Mouse (Mus musculus) liver (tissue): ENCODE measurements around the gene 1700020A23Rik.

Experiments used
- DNase-seq: peaks from one replicate; pipeline ENCODE4 v3.0.0-alpha.2; 2020; ENCODE audit warnings: mixed read lengths

Gene 1700020A23Rik

GRCm38 (mm10) chr2:130452266-130452665 lies 47.2 kb downstream of the 1700020A23Rik start:
- DNase-seq = no peak

- no peak for DNase-seq
Observed at GRCm38 (mm10) chr2:130453421-130453820, 48.4 kb downstream of the 1700020A23Rik start.

- no peak for DNase-seq
Observed at GRCm38 (mm10) chr2:130454748-130455370, 49.8 kb downstream of the 1700020A23Rik start.
